Comparison of ENCODE assay signal across 8 mouse cellular contexts in the genomic region with DNA sequence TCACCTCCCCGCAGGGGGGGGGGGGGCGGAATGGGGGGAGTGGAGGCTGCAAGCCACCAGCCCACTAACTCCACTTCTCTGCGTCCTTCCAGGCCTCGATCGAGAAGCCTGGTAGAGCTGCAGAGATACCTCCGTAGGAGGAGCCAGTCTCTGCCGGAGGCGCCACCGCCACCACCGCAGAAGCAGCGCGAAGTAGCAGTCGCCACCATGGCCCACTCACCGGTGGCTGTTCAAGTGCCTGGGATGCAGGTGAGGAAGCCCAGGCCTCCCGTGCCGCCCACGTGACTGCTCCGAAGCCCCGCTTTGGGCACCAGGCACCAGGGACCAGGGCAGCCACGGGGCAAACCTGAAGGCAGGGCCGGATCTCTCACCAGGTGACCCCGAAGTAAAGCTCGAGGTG. TPM values are rescaled to one million over a fixed set of nuclear protein-coding genes. Genes with fewer than 3 reads are reported as not detected.
DNase-seq lines count a peak whose midpoint lies in the region; ATAC-seq lines count a peak whose summit lies in the region.

No protein-coding gene starts in this region.

- H3K4me3 ChIP-seq in embryonic facial prominence, embryonic 12.5 days, result peak overlapping the region; percentile 57
- H3K4me3 ChIP-seq in midbrain, embryonic 12.5 days, result peak overlapping the region; percentile 44
- peak overlapping the region; percentile 54 for H3K4me3 ChIP-seq in stomach, embryonic 16.5 days (replicated peaks; ENCODE audit: low read length)

- H3K9me3 ChIP-seq in embryonic facial prominence, embryonic 12.5 days, result no peaks in the 10 kb centered on the region
- no peaks in the 10 kb centered on the region for H3K9me3 ChIP-seq in midbrain, embryonic 12.5 days
- no peaks in the 10 kb centered on the region for H3K9me3 ChIP-seq in stomach, embryonic 16.5 days (replicated peaks; ENCODE audit: control insufficient read depth, low read length)

- intact Hi-C loops in heart, postnatal 14 days (cut with DNase I), result no loop called here
- intact Hi-C loops in left cerebral cortex, postnatal 36 days (cut with DNase I), result no loop called here

- no peaks in the 10 kb centered on the region for H3K4me1 ChIP-seq in embryonic facial prominence, embryonic 12.5 days
- H3K4me1 ChIP-seq in midbrain, embryonic 12.5 days, result no peaks in the 10 kb centered on the region
- no peaks in the 10 kb centered on the region for H3K4me1 ChIP-seq in stomach, embryonic 16.5 days (ENCODE audit: control insufficient read depth, insufficient read depth, low read length)

- 0 out of 2 replicates have a peak, but pooled peaks cover 6% of the 10 kb centered on the region for H3K27me3 ChIP-seq in embryonic facial prominence, embryonic 12.5 days
- H3K27me3 ChIP-seq in midbrain, embryonic 12.5 days, result peaks cover 24% of the 10 kb centered on the region
- no peaks in the 10 kb centered on the region; the same call in 1 of the 2 replicates for H3K27me3 ChIP-seq in stomach, embryonic 16.5 days (ENCODE audit: control insufficient read depth, insufficient read depth, low read length)

- 0 out of 2 replicates have a peak overlapping the region, but pooled peaks have one; percentile 41 for H3K27ac ChIP-seq in embryonic facial prominence, embryonic 12.5 days
- no peak overlapping the region for H3K27ac ChIP-seq in midbrain, embryonic 12.5 days (replicated peaks)
- peak overlapping the region; percentile 33; the same call in 1 of the 2 replicates for H3K27ac ChIP-seq in stomach, embryonic 16.5 days (ENCODE audit: low read length)

- 24% methylated on average over 22 of the region's 23 CpGs for WGBS in embryonic facial prominence, embryonic 12.5 days
- 22% methylated on average over 21 of the region's 23 CpGs for WGBS in midbrain, embryonic 12.5 days
- 17% methylated on average over 18 of the region's 23 CpGs for WGBS in stomach, embryonic 16.5 days

- peak overlapping the region; percentile 56 for H3K4me2 ChIP-seq in embryonic facial prominence, embryonic 12.5 days (replicated peaks)
- H3K4me2 ChIP-seq in midbrain, embryonic 12.5 days (replicated peaks), result peak overlapping the region; percentile 74
- peak overlapping the region; percentile 68 for H3K4me2 ChIP-seq in stomach, embryonic 16.5 days (ENCODE audit: low read depth, low read length)

- ATAC-seq in embryonic facial prominence, embryonic 12.5 days (ENCODE audit: insufficient number of reproducible peaks, insufficient read depth, low FRiP score, low TSS enrichment), result peak; percentile 41; the same call in 1 of the 2 replicates
- ATAC-seq in midbrain, embryonic 12.5 days (ENCODE audit: low FRiP score, low read depth), result peak; percentile 73
- ATAC-seq in stomach, embryonic 16.5 days (ENCODE audit: insufficient read depth, low FRiP score), result peak; percentile 72; the same call in 1 of the 2 replicates

- DNase-seq in adrenal gland, postnatal 14 days, result peak; percentile 7
- no peak for DNase-seq in adrenal gland, postnatal 4 days (ENCODE audit: low spot score in 2 of 2)
- peak; percentile 51 to 56 for DNase-seq in B cell, adult 2 months
- peak; percentile 1 for DNase-seq in heart, postnatal 14 days
- DNase-seq in left cerebral cortex, postnatal 36 days (ENCODE audit: low spot score in 2 of 2), result peak; percentile 5 to 16

- no peaks in the 10 kb centered on the region for H3K36me3 ChIP-seq in embryonic facial prominence, embryonic 12.5 days
- H3K36me3 ChIP-seq in midbrain, embryonic 12.5 days, result no peaks in the 10 kb centered on the region
- no peaks in the 10 kb centered on the region for H3K36me3 ChIP-seq in stomach, embryonic 16.5 days (ENCODE audit: control insufficient read depth, insufficient read depth, low read length)

- peak overlapping the region; percentile 52 for H3K9ac ChIP-seq in embryonic facial prominence, embryonic 12.5 days
- H3K9ac ChIP-seq in midbrain, embryonic 12.5 days (replicated peaks), result peak overlapping the region; percentile 37
- H3K9ac ChIP-seq in stomach, embryonic 16.5 days (ENCODE audit: low read length), result peak overlapping the region; percentile 66

RNA-seq across cellular contexts. Expression of gene Stk26, which starts 0.7 kb away (rescaled TPM):
- 4.1 and 4.2 TPM in 2 replicates for total RNA-seq in adrenal gland, postnatal 14 days (2021)
- total RNA-seq in adrenal gland, postnatal 4 days (2021), result 1 to 10 TPM; 5.8 to 6.3 TPM
- polyA plus RNA-seq in embryonic facial prominence, embryonic 12.5 days (2016; fragmentation: Nextera tagmentation; extraction: Ambion mirVana), result 13.0 and 16.5 TPM in 2 replicates
- total RNA-seq in heart, postnatal 14 days (2021), result 1 to 10 TPM; 2.7 to 3.2 TPM
- total RNA-seq in left cerebral cortex, postnatal 36 days (2021), result 1 to 10 TPM; 3.5 to 4.6 TPM
- polyA plus RNA-seq in midbrain, embryonic 12.5 days (2016; fragmentation: Nextera tagmentation; extraction: Ambion mirVana), result 1.1 and 1.9 TPM in 2 replicates
- polyA plus RNA-seq in stomach, embryonic 16.5 days (2015; fragmentation: Nextera tagmentation; extraction: Ambion mirVana), result 6.1 and 6.5 TPM in 2 replicates

Comparison
In these comparisons a context has a peak if more than half of its experiments do, and no peak if none do; other contexts are left out.
1. DNase-seq: peak in adrenal gland, postnatal 14 days (single experiment), B cell, adult 2 months (2 of 2), heart, postnatal 14 days (2 of 2) and left cerebral cortex, postnatal 36 days (2 of 2); none in adrenal gland, postnatal 4 days (0 of 2).
2. Peak in every context shown above with its lines, with median percentiles within 50 percentile points of each other: ATAC-seq, H3K4me2 ChIP-seq, H3K4me3 ChIP-seq and H3K9ac ChIP-seq.